Mouse (Mus musculus): ENCODE measurements around the gene Gm12216. TPM values are rescaled to one million over a fixed set of nuclear protein-coding genes. Genes with fewer than 3 reads are reported as not detected.

The Gm12216 gene
- polyA plus RNA-seq, 1 experiment: 2.8 TPM

DNA sequence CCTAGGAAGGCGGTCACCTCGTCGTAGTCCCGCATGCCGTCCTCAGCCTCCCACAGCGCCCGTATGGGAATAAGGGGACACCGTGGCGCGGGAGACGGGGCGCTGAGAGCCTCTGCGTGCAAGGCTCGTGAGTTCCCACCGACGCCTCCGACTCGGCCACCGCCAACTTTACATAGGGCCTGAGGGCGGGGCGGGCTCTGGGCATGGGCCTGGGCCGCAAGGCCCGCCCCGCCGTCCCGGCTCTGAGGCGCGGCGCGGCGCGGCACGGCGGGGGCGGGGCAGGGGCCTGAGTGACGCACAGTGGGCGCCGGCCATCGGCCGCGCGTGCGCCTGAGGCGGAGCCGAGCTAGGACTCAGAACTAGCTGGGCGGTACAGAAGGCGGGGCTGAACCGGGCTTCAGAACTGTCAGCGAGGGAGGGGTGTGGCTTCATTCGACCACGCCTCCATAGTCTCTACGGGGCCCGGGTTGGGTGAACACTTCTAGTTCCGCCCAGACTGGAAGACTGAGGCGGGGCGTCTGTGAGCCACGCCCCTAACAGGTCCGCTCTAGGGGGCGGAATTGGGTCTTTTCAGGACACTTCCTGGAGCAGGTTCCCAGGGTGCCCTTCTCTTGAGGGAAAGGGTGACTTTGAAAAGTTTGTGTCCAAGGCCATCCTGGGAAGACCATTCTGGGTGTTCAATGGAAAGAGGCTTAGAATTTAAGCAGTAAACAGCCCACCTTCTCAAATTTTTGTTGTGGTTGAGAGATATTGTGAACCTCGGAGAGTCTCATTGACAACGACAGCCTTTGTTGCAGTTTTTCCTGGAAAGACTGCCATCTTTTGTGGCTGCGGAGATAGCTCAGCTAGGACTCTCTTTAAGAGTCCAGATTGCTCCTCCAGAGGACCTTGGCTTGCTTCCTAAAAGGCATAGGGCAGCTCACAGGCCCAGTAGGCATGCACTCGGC is 32.7 kb upstream of the Gm12216 start, which contains the start of gene Slc22a5:
Slc22a5 (minus strand) TSS at position 156 of the 947 bp plus-strand sequence.
- Histone ChIP-seq H3K27me3 (ENCODE audit: control insufficient read depth, insufficient read depth, low read length, poor library complexity, severe bottlenecking) (no peaks in the 10 kb centered on the region), H3K27ac (ENCODE audit: insufficient read depth, low read length) (peak within 1 kb of the TSS; percentile 85), H3K4me1 (ENCODE audit: control insufficient read depth, insufficient read depth, low read length) (no peaks in the 10 kb centered on the region), H3K36me3 (ENCODE audit: control insufficient read depth, insufficient read depth, low read length, poor library complexity, severe bottlenecking) (no peaks in the 10 kb centered on the region), H3K9ac (ENCODE audit: low read depth, poor library complexity, severe bottlenecking) (peak within 1 kb of the TSS; percentile 77), H3K4me3 (ENCODE audit: low read depth, low read length) (peak within 1 kb of the TSS; percentile 82), H3K9me3 (replicated peaks; ENCODE audit: control insufficient read depth, insufficient read depth, low read length, poor library complexity, severe bottlenecking) (no peaks in the 10 kb centered on the region)
- TF ChIP-seq CTCF (IDR thresholded peaks at IDR 0.05; ENCODE audit: low read depth, low read length): no peak
- TF ChIP-seq EP300 (IDR thresholded peaks at IDR 0.05; ENCODE audit: insufficient read depth, low read depth, low read length): no peak
- TF ChIP-seq POLR2A (IDR thresholded peaks at IDR 0.05; ENCODE audit: insufficient read depth, low read length): no peak

DNA sequence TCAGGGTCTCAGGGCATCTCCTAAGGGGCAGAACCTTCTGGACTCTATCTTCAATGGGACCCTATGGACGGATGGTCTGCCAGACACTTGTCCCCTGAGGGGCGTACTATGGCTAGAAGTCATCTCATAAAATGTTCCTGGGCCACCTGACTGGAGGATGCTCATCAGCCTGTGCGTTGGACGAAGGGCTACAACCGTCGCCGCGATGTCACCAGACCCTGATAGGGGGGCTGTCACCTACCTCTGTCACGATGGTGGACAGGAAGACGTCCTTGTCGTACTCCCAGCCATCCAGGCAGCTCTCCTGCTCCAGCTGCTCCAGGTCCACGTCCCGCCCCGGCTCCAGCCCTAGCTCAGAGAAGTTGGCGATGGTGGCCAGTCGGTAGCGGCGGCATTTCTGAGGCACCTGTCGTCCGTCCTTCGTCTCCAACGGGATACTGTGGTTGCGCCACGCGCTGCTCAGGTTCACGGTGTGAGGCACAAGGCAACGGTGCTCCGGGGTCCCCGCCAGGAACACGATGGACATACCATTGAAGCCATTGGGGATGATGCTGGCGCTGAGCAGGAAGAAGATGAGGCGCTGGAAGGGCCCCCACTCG is 31.9 kb upstream of the Gm12216 start:
- no peaks in the 10 kb centered on the region for H3K4me1 ChIP-seq (ENCODE audit: control insufficient read depth, insufficient read depth, low read length)
- no peaks in the 10 kb centered on the region for H3K9me3 ChIP-seq (replicated peaks; ENCODE audit: control insufficient read depth, insufficient read depth, low read length, poor library complexity, severe bottlenecking)
- H3K4me3 ChIP-seq (ENCODE audit: low read depth, low read length): peak overlapping the region; percentile 82
- H3K27ac ChIP-seq (ENCODE audit: insufficient read depth, low read length): no peak overlapping the region
- H3K27me3 ChIP-seq (ENCODE audit: control insufficient read depth, insufficient read depth, low read length, poor library complexity, severe bottlenecking): no peaks in the 10 kb centered on the region
- no peaks in the 10 kb centered on the region for H3K36me3 ChIP-seq (ENCODE audit: control insufficient read depth, insufficient read depth, low read length, poor library complexity, severe bottlenecking)
- TF ChIP-seq POLR2A (IDR thresholded peaks at IDR 0.05; ENCODE audit: insufficient read depth, low read length) (no peak), CTCF (IDR thresholded peaks at IDR 0.05; ENCODE audit: low read depth, low read length) (no peak), EP300 (IDR thresholded peaks at IDR 0.05; ENCODE audit: insufficient read depth, low read depth, low read length) (no peak)
- peak overlapping the region; percentile 77 for H3K9ac ChIP-seq (ENCODE audit: low read depth, poor library complexity, severe bottlenecking)

DNA sequence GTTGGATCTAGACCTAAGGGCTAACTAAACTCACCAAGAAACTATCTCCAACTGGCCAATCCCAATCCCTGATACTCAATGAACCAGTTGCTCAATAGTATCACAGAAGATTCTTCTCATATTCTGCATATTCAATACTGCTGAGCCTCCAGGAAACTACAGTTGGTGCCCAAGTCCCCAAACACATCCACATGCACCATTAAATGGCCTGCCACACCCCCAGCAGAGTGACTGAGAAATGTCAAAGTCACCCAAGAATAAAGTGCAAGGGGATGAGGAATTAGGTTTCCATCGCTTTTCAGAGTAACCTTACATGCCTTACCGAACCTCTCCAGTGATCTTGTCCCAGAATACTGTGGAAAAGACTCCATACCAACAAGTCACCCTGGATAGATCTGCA is 31.2 kb upstream of the Gm12216 start:
- Histone ChIP-seq H3K27me3 (ENCODE audit: control insufficient read depth, insufficient read depth, low read length, poor library complexity, severe bottlenecking) (no peaks in the 10 kb centered on the region), H3K9ac (ENCODE audit: low read depth, poor library complexity, severe bottlenecking) (no peak overlapping the region), H3K9me3 (replicated peaks; ENCODE audit: control insufficient read depth, insufficient read depth, low read length, poor library complexity, severe bottlenecking) (no peaks in the 10 kb centered on the region), H3K27ac (ENCODE audit: insufficient read depth, low read length) (no peak overlapping the region), H3K4me1 (ENCODE audit: control insufficient read depth, insufficient read depth, low read length) (no peaks in the 10 kb centered on the region), H3K36me3 (ENCODE audit: control insufficient read depth, insufficient read depth, low read length, poor library complexity, severe bottlenecking) (no peaks in the 10 kb centered on the region), H3K4me3 (ENCODE audit: low read depth, low read length) (no peak overlapping the region)
- TF ChIP-seq POLR2A (IDR thresholded peaks at IDR 0.05; ENCODE audit: insufficient read depth, low read length) (no peak), EP300 (IDR thresholded peaks at IDR 0.05; ENCODE audit: insufficient read depth, low read depth, low read length) (no peak), CTCF (IDR thresholded peaks at IDR 0.05; ENCODE audit: low read depth, low read length) (no peak)

DNA sequence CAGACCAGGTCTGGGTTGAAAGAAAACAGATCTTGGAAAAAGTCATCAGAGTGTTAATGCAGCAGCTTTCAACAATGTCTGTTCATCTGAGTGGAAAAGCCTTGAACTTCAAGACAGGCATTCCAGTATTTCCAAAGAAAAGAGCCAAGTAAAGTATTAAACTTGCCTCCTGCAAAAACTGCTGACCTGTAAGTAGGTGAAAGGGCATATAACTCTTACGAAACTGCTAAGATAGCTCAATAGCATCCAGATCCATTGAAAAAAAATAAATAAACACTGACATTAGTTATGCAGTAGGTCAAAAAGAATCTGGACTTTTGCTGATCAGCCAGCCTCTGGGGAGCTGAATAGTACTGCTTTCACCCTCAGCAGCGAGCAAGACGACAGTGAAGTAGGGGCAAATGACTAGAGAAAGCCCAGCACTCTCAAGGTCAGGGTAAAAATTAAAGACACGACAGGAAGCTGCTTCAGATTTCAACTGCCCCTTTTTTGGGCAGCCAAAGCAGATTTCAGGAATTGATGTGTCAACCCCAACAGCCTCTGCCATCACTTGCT is 30.1 kb upstream of the Gm12216 start:
- TF ChIP-seq EP300 (IDR thresholded peaks at IDR 0.05; ENCODE audit: insufficient read depth, low read depth, low read length) (no peak), POLR2A (IDR thresholded peaks at IDR 0.05; ENCODE audit: insufficient read depth, low read length) (no peak), CTCF (IDR thresholded peaks at IDR 0.05; ENCODE audit: low read depth, low read length) (no peak)
- Histone ChIP-seq H3K4me1 (ENCODE audit: control insufficient read depth, insufficient read depth, low read length) (no peaks in the 10 kb centered on the region), H3K27ac (ENCODE audit: insufficient read depth, low read length) (no peak overlapping the region), H3K9me3 (replicated peaks; ENCODE audit: control insufficient read depth, insufficient read depth, low read length, poor library complexity, severe bottlenecking) (no peaks in the 10 kb centered on the region), H3K4me3 (ENCODE audit: low read depth, low read length) (no peak overlapping the region), H3K36me3 (ENCODE audit: control insufficient read depth, insufficient read depth, low read length, poor library complexity, severe bottlenecking) (no peaks in the 10 kb centered on the region), H3K27me3 (ENCODE audit: control insufficient read depth, insufficient read depth, low read length, poor library complexity, severe bottlenecking) (no peaks in the 10 kb centered on the region), H3K9ac (ENCODE audit: low read depth, poor library complexity, severe bottlenecking) (no peak overlapping the region)

DNA sequence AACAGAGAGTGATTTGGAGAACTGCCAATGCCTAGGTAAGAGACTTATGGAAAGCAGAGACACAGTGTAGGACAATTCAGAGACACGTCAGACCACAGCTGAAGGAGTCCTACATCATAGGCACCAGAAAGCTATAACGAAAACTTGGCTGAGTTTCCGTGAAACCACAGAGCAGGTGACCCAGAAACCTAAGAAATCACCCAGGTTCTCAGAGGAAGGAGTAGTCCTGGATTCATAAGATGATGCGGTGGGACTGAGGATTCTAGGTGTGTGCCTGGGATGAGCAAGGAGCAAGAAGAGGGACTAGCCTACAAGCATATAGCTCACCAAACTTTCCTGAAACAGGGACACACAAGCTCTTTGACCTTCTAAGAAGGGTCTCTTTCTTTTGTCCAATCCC is 29.2 kb upstream of the Gm12216 start:
- no peaks in the 10 kb centered on the region for H3K9me3 ChIP-seq (replicated peaks; ENCODE audit: control insufficient read depth, insufficient read depth, low read length, poor library complexity, severe bottlenecking)
- H3K27ac ChIP-seq (ENCODE audit: insufficient read depth, low read length): no peak overlapping the region
- no peak for TF ChIP-seq EP300 (IDR thresholded peaks at IDR 0.05; ENCODE audit: insufficient read depth, low read depth, low read length)
- TF ChIP-seq POLR2A (IDR thresholded peaks at IDR 0.05; ENCODE audit: insufficient read depth, low read length): no peak
- no peak for TF ChIP-seq CTCF (IDR thresholded peaks at IDR 0.05; ENCODE audit: low read depth, low read length)
- H3K9ac ChIP-seq (ENCODE audit: low read depth, poor library complexity, severe bottlenecking): no peak overlapping the region
- H3K36me3 ChIP-seq (ENCODE audit: control insufficient read depth, insufficient read depth, low read length, poor library complexity, severe bottlenecking): no peaks in the 10 kb centered on the region
- H3K4me1 ChIP-seq (ENCODE audit: control insufficient read depth, insufficient read depth, low read length): no peaks in the 10 kb centered on the region
- H3K4me3 ChIP-seq (ENCODE audit: low read depth, low read length): no peak overlapping the region
- H3K27me3 ChIP-seq (ENCODE audit: control insufficient read depth, insufficient read depth, low read length, poor library complexity, severe bottlenecking): no peaks in the 10 kb centered on the region
